Mouse (Mus musculus): ENCODE results near the gene Them4.

DNA sequence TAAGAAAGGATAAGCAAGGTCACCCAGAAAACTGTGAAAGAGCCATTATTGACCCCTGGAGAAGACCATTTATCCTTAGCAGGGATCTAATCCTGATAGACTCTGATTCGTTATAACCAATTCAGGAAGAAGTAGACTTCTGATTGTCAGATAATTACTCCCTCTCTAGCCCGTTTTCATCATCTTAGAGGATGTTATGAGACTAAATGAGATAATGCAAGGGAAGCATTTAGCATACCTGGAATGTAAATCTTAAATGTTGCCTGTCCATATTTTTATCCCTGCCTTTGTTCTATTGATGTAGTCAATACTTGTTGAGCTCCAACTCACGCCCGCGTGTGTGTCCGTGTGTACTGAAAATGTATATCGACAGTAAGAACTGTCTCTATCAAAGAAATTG, 602 bp downstream of the Them4 start:
- TF ChIP-seq POLR2A (IDR thresholded peaks at IDR 0.05; ENCODE audit: control insufficient read depth in 1 of 2, insufficient read depth in 1 of 2, low read depth in 1 of 2, low read length in 2 of 2, poor library complexity in 1 of 2) (no peak), CTCF (IDR thresholded peaks at IDR 0.05 in 2 of 3, conservative IDR thresholded peaks at IDR 0.05 in 1 of 3; ENCODE audit: control insufficient read depth in 1 of 3, insufficient read depth in 1 of 3, low read depth in 2 of 3, low read length in 3 of 3, poor library complexity in 1 of 3, severe bottlenecking in 1 of 3) (no peak), MAZ (IDR thresholded peaks at IDR 0.05; ENCODE audit: low read depth, low read length) (no peak), EP300 (IDR thresholded peaks at IDR 0.05; ENCODE audit: low read depth in 1 of 2, low read length in 2 of 2) (no peak), TBP (IDR thresholded peaks at IDR 0.05; ENCODE audit: low read depth, low read length) (no peak), GATA1 (IDR thresholded peaks at IDR 0.05; ENCODE audit: low read depth, low read length) (no peak), USF2 (IDR thresholded peaks at IDR 0.05; ENCODE audit: borderline replicate concordance in 1 of 2, insufficient read depth in 1 of 2, low read depth in 1 of 2, low read length in 2 of 2) (no peak), MXI1 (IDR thresholded peaks at IDR 0.05; ENCODE audit: low read depth, low read length) (no peak), MAX (IDR thresholded peaks at IDR 0.05; ENCODE audit: low read length) (no peak), CHD1 (IDR thresholded peaks at IDR 0.05; ENCODE audit: low read depth, low read length) (no peak)

Data from MEL (cell line).